Mouse (Mus musculus) kidney, adult 11 months (tissue): ENCODE data around the gene Lin7a.

ENCODE experiments used
- DNase-seq: peaks from one replicate; pipeline ENCODE4 v3.0.0; 2022

Gene Lin7a

DNA sequence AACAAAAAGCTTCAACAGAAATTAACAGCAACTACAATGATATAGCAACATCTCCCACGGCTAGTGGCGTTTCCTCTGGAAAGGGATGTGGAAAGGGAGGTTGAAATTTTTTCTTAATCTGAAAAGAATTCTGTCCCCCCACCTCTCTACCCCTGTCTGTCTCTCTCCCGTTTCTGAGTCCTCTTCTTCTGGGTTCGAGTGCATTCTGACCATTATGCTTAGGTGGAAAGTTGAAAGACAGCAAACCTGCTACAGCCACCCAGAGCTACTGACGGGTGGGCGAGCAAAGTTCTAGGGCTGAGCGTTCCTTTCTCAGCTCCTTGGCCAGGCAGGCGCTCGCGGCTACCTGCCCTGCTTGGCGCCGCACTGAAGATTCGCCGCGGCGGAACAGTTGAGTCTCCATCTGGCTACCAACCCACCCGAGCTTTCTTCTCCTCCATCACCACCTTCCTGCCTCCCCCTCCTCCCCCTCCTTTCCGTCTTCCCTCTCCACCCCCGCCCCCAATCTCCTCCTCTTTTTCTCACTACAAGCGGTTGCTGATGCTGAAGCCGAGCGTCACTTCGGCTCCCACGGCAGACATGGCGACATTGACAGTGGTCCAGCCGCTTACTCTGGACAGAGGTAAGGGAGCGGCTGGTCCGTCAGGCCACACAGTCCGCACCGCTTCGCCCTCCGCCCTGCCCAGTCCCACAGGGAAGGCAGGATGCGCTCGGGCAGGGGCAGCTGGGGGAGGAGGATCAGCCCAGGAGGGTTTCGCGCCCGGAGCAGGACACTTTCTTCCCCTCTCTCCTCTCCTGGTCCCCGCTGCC is at the start of gene Lin7a:
Gene Lin7a (plus strand): TSS at position 366 of the 810 bp plus-strand sequence.
- DNase-seq = peak; percentile 9

DNA sequence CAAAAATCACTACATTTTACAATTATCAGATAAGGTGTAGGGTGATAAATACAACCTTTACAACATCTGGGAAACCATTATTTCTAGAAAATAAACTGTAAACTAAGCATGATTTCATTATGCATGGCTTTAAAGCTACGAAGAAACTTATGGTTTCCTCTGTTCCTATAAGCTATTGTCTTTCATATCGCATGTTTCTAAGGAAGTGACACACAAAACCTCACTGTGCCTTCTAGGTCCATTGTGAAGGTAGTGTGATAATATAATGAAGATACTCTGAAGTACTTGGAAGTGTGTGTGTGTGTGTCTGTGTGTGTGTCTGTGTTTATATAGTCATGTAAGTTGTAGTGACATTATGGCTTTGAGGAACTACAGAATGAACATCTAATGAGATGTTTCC is 49.8 kb upstream of the Lin7a start:
- no peak for DNase-seq

DNA sequence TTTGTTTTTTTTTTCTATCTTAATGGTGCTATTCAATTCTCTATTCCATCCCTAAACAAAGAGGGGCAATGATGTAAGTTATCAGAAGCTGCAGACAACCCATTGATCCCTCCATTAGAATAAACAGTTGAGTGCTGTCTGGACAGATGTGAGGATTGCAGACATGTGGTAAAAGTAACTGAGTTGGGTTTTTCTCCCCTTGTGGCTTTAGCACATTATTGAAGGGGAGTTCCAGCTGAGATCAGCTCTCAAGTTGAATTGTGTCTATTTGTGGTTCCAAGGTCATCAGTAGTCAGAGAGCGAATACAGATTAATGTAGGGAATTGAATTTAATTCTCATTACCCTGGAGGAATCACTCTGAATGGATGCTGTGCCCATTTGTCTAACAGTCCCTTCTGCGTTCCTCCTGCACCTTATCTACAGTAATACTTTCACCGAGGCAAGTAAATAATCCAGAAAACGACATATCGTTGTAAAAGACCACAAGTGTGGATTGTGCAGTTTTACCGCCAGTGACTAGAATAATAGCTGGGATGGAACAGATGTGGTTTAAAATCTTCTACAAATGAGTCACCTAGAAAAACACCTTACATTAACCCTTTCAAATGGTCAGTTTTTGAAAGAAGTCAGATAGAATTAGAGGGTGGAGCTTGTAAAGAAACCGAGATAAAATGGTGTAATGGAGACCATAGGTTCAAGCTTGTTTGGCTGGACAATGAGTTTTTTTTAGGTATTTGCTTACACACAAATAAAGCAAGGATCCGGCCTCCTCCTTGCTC is 48.9 kb upstream of the Lin7a start:
- DNase-seq = no peak

DNA sequence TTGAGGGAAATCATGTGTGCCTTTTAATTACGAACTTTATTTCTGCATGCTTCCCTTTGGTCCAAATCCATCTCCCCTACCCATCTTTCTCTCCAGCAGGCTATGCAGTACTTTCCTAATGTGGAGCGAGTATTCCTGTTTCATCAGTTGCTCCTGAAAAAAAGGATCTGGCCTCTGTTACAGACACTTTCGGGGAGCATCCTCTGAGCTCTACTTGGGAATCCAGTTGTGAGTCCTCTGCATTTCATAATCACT is 48.4 kb upstream of the Lin7a start:
- DNase-seq = no peak

DNA sequence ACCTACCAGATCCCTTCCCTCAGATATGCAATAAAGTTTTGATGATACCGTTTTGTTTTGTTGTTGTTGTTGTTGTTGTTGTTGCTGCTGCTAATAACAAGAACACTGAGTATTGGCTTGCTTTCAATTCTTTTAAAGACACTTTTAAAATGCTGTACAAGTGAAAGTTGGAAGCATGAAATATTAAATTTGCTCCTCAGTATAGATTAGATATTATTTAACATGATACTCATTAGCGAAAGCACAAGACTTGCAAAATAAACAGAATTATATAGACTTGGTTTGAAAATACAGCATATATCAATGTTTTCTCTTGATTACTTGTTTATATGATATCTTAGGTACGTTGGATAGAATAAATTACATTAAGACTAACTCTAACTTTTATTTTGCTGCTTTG is 47.7 kb upstream of the Lin7a start:
- no peak for DNase-seq

DNA sequence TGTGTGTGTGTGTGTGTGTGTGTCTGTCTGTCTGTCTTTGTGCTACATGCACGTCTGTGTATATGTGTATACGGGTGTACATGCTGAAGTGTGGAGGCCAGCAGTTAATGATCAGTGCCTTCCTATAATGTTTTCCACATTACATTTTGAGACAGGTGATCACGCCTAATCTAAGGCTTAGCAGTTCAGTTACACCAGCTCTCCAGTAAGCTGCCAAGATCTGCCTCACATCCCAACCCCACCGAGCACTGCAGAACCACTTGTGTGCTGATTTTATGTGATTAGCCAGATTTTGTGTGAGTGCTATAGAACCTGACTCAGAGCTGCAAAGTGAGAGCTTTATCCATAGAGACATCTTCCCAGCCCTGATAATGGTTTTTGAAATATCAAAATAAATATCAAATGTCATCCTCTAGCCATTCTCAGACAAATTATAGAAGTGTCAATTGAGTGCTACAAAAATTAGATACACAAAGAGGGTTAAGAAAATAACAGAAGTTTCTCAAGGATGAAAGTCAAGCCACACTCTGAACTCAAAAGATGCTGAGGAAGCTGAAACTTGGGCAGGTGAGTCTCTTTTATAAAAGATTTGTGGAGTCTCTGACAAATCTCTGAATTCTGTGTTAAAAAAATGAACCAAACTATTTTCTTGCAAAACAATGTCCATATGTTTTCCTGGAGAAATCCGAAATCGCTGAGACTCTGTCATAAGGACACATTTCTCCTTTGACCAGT is 46.7 kb upstream of the Lin7a start:
- no peak for DNase-seq

DNA sequence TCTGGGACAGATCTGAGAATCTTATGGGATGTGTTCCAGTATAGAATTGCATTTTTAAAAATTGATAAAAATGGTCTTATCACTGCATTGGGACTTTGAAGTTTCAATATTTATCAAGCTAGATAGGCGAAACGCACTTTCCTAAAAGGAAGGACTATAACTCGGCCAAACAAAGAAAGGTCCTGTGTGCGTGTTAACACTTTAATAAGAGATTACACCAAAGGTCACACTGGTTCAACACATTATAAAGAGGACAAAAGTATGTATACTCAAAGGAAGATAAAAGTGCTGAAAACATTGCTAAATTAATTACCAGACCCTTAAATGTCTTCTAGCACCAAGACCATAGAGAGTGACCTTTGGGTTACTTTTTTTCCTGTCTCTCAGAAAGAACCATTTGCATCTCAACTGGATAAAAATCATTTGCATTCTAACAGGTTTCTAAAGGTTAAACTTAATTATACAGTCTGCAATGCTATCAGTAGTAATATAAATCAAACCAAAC is 46.1 kb upstream of the Lin7a start:
- DNase-seq = no peak

DNA sequence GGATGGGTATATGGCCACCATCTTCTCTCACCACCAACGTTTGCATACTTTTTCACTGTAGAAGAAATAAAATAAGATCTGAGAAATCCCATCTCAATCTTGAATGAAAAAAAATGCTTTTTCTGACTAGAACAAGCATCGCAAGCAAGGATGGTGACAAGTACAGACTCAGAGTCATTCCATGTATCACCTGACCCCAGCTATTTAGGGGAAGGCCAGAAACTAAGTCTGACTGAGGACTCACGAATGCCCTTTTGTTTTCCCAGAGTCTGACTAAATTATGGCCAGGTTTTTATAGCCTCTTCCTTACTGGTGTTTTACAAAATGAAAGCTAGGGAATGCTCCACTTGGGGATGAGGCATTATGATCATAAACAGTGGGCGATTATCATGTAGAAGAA is 45.6 kb upstream of the Lin7a start:
- DNase-seq = no peak

DNA sequence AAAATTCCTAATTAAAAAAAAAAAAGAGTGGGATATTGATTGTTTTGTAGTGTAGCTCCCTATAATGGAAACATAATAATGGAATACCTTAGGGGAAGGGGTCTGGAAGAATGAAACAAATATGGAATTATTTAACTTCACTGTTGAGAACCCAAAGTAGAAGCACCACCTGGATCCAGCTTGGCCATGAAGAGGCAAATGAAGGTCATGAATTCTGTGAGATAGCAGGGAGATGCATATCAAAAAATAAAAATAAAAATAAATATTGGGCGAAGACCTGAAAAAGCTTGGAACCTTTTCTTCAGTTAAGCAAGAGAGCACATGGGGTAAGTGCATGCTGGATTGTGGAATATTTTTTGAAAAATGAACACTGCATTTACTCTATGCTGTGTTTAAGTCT is 43.6 kb upstream of the Lin7a start:
- DNase-seq = no peak

DNA sequence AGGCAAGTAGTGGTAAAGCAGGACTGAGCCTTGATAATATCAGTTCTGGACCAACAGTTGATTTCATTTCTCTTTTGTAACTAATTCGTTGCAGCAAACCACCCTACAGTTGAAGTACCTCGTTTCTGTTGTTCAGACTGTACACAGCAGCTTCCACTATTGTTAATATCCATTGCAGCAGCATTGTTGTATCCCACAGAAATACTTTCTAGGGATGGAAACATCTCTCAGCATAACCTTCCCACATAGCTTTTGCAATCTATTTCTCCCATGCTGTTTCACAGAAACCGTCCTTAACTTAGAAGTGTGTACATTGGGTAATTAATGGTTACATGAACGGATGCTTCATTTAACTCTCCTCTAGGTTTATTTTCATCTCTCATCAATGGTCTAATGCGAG is 42.7 kb upstream of the Lin7a start:
- DNase-seq = no peak

DNA sequence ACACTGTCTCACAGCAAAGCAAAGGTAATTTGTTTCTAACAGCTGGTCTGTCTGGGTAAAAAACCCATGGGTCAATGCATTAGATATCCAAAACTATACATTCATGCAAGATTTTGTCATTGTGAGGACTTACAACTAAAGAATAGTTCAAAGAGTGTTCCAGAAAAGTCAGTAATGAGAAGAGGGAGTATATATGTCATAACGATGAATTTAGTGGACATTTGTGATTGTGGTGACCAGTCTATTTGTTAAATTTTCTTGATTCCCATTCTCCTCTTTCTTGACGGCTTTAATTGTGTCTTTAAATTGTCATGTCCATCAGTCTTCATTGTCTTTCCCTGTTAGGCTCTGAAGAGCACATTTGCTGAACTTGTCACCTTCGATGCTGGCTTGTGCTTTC is 42.1 kb upstream of the Lin7a start:
- no peak for DNase-seq

DNA sequence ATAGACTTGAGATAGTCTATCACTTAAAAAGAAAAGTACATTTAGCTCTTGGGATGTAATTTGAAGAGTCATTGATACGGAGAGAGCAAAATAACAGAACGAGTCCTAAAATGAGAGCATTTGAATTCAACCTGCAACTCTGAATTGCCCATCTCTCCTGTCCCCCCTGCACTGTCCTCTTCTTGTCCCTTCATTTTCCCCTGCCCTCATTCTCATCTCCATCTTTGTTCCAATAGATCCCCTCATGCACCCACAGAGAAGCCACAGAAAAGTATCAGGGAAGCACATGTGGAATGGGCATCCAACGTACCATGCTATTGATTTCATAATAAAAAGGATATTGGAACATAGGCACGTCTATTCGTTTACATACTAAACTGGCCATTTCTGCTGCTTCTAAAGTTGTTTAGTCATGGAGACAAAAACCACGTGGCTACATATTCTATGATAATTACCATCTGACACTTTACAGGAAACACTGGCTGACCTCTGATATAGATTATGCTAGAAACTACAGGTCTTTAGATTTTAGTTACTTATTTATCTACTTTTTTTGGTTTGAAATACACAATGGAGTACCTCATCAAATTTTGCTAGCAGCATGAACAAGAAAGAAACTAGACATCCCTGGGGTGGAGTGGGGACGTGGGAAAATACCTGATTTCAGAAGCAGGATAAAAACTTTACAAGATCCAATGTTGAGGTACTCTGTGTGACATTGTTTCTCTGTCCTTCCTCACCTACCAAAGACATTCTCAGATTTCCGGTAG is 41.2 kb upstream of the Lin7a start:
- DNase-seq = no peak

DNA sequence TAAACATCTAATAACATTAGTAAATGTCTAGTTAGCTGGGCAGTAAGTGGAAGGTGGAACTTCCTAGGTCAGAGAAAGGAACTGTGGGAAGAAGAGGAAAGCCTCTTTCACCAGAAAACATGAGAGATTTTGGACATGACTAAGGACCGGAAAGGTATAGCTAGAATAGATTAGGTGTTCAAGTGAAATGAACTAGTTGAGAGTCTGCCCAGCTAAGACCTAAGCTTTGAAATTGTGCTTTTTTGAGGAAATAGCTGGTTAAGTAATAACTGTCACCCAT is 40.7 kb upstream of the Lin7a start:
- no peak for DNase-seq

DNA sequence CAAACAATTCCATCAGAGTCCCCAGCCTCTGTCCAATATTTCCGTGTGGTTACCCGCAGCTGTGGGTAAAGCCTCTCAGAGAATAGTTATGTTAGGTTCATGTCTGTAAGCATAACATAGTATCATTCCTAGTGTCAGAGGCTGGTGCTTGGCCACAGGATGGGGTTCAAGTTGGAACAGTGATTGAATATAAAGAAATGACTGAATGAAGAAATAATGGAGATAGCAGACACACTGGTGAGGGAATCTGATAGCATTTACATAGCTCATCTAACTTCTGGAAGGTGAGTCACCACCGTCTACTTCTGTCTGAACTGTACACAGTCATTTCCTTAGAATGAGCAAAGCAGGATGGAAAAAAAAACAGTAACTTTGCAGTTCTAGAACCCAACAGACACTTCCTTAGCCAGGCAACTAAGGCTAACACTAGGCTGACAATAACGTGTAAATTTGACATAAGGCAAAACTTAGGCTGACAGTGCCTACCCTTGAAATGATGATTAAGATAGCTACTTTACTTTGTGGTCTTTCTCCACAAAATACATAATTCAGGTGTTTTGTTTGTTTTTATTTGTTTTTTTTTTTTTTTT is 40.0 kb upstream of the Lin7a start:
- DNase-seq = no peak

DNA sequence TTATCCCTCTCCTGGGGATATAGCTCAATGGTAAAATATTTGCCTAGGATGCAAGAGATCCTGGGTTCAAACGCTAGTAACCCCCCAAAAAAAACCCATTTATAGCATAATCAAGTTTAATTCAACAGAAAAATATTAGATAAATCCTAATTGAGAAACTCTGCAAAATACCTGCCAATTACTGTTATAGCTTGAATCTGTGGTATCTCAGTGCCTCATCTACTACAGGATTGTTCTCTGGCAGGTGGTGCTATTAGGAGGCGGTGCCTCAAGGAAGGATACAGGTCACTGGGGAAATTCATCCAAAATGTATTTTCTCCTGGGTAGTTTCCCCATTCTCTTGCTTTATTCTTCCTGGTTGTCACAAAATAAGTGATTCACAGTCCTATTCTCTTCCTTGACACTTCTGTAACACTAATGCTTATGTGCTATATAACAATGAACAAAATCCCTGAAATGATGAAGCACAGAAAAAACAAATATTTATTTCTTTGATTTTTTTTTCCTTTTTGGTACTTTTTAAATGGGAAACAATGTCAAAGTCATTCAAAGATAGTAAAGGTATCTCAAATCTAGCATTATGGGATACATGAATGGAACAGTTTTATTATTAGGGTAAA is 38.9 kb upstream of the Lin7a start:
- DNase-seq = no peak

DNA sequence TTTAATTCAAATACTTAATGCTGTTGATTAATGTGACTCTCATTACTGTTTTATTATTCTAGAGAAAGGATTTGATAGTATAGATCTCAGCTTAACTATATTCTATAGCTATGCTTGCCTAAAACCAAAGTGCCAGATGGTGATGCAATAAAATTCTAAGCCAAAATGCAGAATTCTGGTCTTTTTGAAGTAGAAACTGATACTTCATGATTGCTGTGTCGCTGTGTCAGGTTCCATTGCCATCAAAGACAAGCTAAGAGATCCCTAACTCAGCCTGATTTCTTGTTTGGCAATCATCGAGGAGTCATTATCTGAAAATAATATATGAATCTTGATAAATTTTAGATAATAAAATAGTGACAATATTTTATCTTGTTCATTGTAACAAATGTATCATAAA is 38.3 kb upstream of the Lin7a start:
- no peak for DNase-seq

DNA sequence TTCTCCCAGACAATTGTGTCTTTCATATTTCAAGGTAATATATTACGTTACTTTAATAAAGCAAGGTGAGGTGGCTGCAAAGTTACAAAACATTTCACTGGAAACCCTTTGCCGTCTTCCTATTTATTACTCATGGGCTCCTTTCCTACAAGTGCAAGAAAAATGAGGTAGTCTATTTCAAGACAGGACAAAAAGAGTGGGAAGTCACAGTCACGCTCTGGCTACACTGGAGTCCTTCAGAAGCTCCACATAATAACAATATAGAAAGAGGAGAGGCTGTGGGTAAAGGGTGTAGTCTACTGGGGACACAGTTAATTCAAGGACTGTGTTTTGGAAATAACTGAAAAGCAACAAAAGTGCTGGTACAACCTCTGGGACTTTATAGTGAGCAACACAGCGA is 37.7 kb upstream of the Lin7a start:
- DNase-seq = no peak

DNA sequence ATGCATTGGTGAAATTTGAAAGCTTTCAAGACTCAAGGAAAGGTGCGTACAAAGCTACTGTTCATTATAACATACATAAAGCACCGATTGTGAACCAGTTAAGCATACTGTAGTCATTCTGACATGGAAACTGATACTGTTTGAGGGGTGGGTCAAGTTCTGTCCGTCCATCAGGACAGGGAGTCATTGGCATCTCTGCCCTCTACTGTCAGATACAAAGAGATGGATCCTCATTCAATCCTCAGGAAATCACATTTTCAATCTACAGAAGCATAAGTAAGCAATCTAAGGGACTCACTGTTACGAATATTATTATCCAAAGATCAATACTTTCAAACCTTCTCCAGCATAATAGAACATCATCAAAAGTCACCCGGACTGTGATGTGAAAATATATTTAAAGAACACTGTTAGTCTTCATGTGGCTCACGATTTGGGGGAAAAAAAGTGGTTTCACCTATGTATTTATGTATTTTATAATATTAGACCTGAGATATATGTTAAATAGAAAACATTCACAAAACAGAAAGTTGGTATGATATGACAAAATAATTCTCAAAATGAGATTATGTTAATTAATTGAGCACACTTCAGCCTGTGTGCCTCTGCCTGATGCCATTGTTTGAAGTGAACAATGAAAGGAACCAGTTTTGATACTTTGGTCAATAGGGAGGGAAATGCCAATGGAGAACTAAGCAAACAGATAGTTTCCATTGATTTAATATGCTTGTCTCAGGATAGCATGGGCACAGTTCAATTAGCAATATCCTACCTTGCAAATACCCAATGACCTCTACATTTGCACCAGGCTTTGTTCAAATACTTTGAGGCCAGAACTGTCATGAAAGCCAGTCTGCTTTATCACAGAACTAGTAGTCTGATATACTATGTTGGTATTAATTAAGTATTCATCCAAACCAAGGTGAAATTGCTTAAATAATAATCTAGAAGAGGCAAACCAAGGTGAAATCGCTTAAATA is 36.8 kb upstream of the Lin7a start:
- no peak for DNase-seq

DNA sequence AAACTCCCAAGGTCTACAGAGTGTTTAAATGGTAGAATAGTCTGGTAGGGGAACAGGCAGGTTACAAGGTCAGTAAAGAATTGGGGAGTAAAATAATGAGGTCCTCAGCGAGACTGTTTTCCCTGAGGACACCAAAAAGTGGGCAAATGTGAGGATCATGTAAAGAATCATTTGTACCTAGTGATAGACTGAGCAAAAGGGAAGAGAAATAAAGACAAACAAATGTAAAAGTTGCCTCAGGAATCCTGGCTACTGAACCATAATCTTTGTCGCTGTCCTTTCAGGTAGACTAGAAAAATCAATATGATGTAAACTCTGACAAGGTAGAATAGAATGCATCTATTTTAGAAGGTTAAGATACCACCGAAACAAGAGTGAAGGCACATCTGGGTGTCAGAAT is 36.0 kb upstream of the Lin7a start:
- no peak for DNase-seq

DNA sequence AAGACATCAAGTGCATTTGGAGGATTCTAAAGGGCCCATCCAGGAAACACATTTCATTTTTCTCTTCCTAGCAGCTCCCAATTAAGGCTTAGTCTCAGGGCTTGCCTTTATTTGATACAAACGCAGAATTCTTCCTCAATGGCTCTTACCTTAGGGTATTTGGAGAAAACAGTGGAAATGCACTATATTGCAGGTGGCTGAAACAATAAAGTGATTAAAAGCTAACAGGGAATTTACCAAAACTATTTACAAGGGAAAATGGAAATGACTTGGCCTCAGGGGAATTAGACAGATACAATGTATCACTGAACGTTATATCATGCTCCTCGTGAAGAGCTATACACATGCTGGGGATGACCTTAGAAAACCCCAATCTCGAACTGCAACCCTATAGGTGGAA is 35.3 kb upstream of the Lin7a start:
- no peak for DNase-seq

DNA sequence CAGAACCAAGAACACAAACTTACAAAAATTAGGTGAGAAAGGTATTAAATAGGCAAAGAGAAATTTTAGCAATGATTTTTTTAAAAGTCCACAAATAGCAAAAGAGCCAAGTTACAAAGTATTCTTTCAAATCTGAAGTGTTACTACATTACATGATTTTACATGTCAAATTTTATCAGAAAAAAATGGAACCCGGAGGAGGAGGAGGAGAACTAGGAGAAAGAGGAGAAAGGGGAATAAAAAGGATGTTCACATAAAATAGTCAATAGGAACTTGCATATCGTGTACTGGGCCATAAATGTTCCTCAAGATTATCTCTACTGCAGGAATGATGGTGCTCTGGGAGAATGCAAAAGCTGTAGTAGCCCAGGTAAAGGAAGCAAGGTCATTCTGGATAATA is 34.4 kb upstream of the Lin7a start:
- DNase-seq = no peak
